23 mouse cellular contexts compared by ENCODE assay signal in the genomic region with DNA sequence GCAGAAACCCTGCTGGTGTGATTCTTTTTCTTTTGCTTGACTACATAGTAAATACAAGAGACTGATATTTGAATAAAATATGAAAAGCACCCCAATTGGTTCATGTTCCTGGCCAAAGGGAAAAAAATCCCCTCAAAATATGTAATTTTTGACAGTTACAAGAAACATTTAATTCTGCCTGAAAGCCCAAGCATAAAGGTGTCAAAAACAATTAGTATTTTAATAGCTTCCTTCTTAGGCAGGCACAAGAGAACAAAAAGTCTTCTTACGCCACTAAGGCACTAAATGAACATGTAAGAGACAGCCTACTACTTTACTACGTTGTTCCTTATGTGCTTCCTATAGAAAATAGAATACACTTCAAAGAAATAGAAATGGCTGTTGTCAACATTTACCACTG.
DNase-seq lines count a peak whose midpoint lies in the region; ATAC-seq lines count a peak whose summit lies in the region.
"Had no signal": no experiment of that assay in that cellular context is flagged by ENCODE, and none has a peak within 500 bp of the region (broad histone marks: within the 10 kb centered on the region; RNA-seq: fewer than 3 reads in every experiment).

No protein-coding gene starts in this region.

- H3K9ac ChIP-seq in forebrain, embryonic 14.5 days (ENCODE audit: low read length) = no peak overlapping the region

- no peaks in the 10 kb centered on the region for H3K4me1 ChIP-seq in forebrain, embryonic 14.5 days (ENCODE audit: control insufficient read depth, insufficient read depth, low read length)

- H3K27me3 ChIP-seq in forebrain, embryonic 14.5 days (replicated peaks; ENCODE audit: control insufficient read depth, insufficient read depth, low read length) = no peaks in the 10 kb centered on the region
- H3K27me3 ChIP-seq: CH12.LX, Patski had no signal

- DNase-seq in Muller cell, postnatal 12 days (ENCODE audit: inconsistent ontology term) = peak; percentile 79
- DNase-seq in retina, embryonic 14.5 days (ENCODE audit: low spot score) = peak; percentile 77
- peak; percentile 64 for DNase-seq in retina, postnatal 1 day
- no peak for DNase-seq in forebrain, embryonic 14.5 days (ENCODE audit: low spot score)
- DNase-seq in adrenal gland, adult 18-20 months (ENCODE audit: low spot score in 2 of 2) = no peak
- DNase-seq in heart, adult 9 months (ENCODE audit: low spot score in 2 of 2) = no peak
- DNase-seq: adrenal gland, adult 2 months; adrenal gland, adult 8-10 months; adrenal gland, postnatal 10 days; adrenal gland, postnatal 14 days; adrenal gland, postnatal 25 days; adrenal gland, postnatal 36 days; B cell, adult 2 months; cerebellum, adult 11 months; cerebellum, adult 11-12 months; cerebellum, adult 18-20 months; cerebellum, adult 2 months; cerebellum, adult 8-10 months had no signal

- H3K27ac ChIP-seq in forebrain, embryonic 14.5 days (ENCODE audit: low read depth, low read length) = no peak overlapping the region

- H3K4me2 ChIP-seq in forebrain, embryonic 14.5 days (ENCODE audit: low read length) = no peak overlapping the region

- WGBS in forebrain, embryonic 14.5 days = 25% methylated on average over 2 of the region's 2 CpGs

- no peak for ATAC-seq in forebrain, embryonic 14.5 days
- ATAC-seq: activated CD4-positive, CD25-positive, alpha-beta regulatory T cell, adult 4 months; CD4-positive, CD25-positive, alpha-beta regulatory T cell, adult 4 months; Patski had no signal

- H3K36me3 ChIP-seq in forebrain, embryonic 14.5 days (ENCODE audit: control insufficient read depth, insufficient read depth, low read length) = no peaks in the 10 kb centered on the region

- H3K4me3 ChIP-seq in forebrain, embryonic 14.5 days (ENCODE audit: low read depth, low read length) = no peak overlapping the region

- no peaks in the 10 kb centered on the region for H3K9me3 ChIP-seq in forebrain, embryonic 14.5 days (replicated peaks; ENCODE audit: control insufficient read depth, low read length)
- H3K9me3 ChIP-seq: G1E had no signal

Comparison
In these comparisons a context has a peak if more than half of its experiments do, and no peak if none do; other contexts are left out.
1. DNase-seq: peak in Muller cell, postnatal 12 days (single experiment), retina, embryonic 14.5 days (single experiment) and retina, postnatal 1 day (single experiment); none in forebrain, embryonic 14.5 days (single experiment), adrenal gland, adult 18-20 months (0 of 2) and heart, adult 9 months (0 of 2).